Mouse (Mus musculus) thymus, postnatal 36 days (tissue): Measurements from ENCODE around the gene Trappc2l.

ENCODE experiments used
- DNase-seq, 2 experiments: peaks; one replicate each; pipeline ENCODE4 v3.0.0; 2022; ENCODE audit warnings: mixed read lengths in 2 of 2

Gene Trappc2l

GRCm38 (mm10) chr8:122584981-122585380 is 26.5 kb upstream of the Trappc2l start:
- DNase-seq, result no peak

- DNase-seq, result no peak
These were observed 26.0 kb upstream of the Trappc2l start for GRCm38 (mm10) chr8:122585411-122585891.

GRCm38 (mm10) chr8:122586171-122586570 is 25.3 kb upstream of the Trappc2l start:
- no peak for DNase-seq

GRCm38 (mm10) chr8:122586749-122587148 is 24.7 kb upstream of the Trappc2l start:
- DNase-seq, result no peak

GRCm38 (mm10) chr8:122593240-122593639 is 18.2 kb upstream of the Trappc2l start:
- no peak for DNase-seq

GRCm38 (mm10) chr8:122593783-122594507 is 17.5 kb upstream of the Trappc2l start:
- DNase-seq, result no peak

GRCm38 (mm10) chr8:122596031-122596430 is 15.4 kb upstream of the Trappc2l start:
- peak; percentile 30 to 40 for DNase-seq

- DNase-seq, result no peak
These were observed 10.8 kb upstream of the Trappc2l start for GRCm38 (mm10) chr8:122600666-122601065.

- DNase-seq, result no peak
These were observed 6.8 kb upstream of the Trappc2l start for GRCm38 (mm10) chr8:122604640-122605039.

GRCm38 (mm10) chr8:122605367-122605766 is 6.1 kb upstream of the Trappc2l start:
- DNase-seq, result no peak

- no peak for DNase-seq
These were observed 4.6 kb upstream of the Trappc2l start for GRCm38 (mm10) chr8:122606810-122607209.

- no peak for DNase-seq
These were observed 1.2 kb upstream of the Trappc2l start for GRCm38 (mm10) chr8:122610209-122610608.

- DNase-seq, result no peak
These were observed 695 bp upstream of the Trappc2l start for GRCm38 (mm10) chr8:122610612-122611277.

- no peak for DNase-seq
These were observed 4.9 kb downstream of the Trappc2l start for GRCm38 (mm10) chr8:122616181-122616905.

GRCm38 (mm10) chr8:122617947-122618546 is 6.6 kb downstream of the Trappc2l start:
- DNase-seq, result peak; percentile 75 to 83

GRCm38 (mm10) chr8:122618660-122619378 is 7.4 kb downstream of the Trappc2l start:
- no peak for DNase-seq

GRCm38 (mm10) chr8:122620446-122620845 is 9.0 kb downstream of the Trappc2l start:
- no peak for DNase-seq

- DNase-seq, result no peak
These were observed 11.3 kb downstream of the Trappc2l start, which contains the start of gene Pabpn1l for GRCm38 (mm10) chr8:122622727-122623126. TSS of gene Pabpn1l (minus strand) at chr8:122622739.

- no peak for DNase-seq
These were observed 12.6 kb downstream of the Trappc2l start for GRCm38 (mm10) chr8:122623844-122624642.

- no peak for DNase-seq
These were observed 13.2 kb downstream of the Trappc2l start for GRCm38 (mm10) chr8:122624653-122625052.

GRCm38 (mm10) chr8:122625811-122626210 is 14.4 kb downstream of the Trappc2l start:
- no peak for DNase-seq
